13 mouse cellular contexts compared by ENCODE assay signal in genomic region chr17:10363151-10363550, GRCm38 (mm10).
"Had no signal": no experiment of that assay in that cellular context is flagged by ENCODE, and none has a peak within 500 bp of the region (broad histone marks: within the 10 kb centered on the region; RNA-seq: fewer than 3 reads in every experiment).

No protein-coding gene starts in this region.

- H3K27ac ChIP-seq: kidney, embryonic 15.5 days; left cerebral cortex, adult 2 months; liver, embryonic 13.5 days had no signal

- H3K4me2 ChIP-seq: kidney, embryonic 15.5 days; liver, embryonic 13.5 days; lung, embryonic 14.5 days; midbrain, embryonic 11.5 days had no signal

- H3K27me3 ChIP-seq: kidney, embryonic 15.5 days; liver, embryonic 13.5 days had no signal

- DNase-seq: kidney, adult 11 months; kidney, adult 8-10 months; kidney, postnatal 10 days; kidney, postnatal 36 days; layer of hippocampus, postnatal 36 days; liver, embryonic 13.5 days; lung, embryonic 14.5 days; midbrain, embryonic 14.5 days; thymus, adult 18-20 months; thymus, postnatal 36 days had no signal

- H3K36me3 ChIP-seq: kidney, embryonic 15.5 days; liver, embryonic 13.5 days had no signal

- H3K4me3 ChIP-seq: kidney, embryonic 15.5 days; left cerebral cortex, adult 2 months; liver, embryonic 13.5 days had no signal

- H3K9ac ChIP-seq: kidney, embryonic 15.5 days; liver, embryonic 13.5 days; lung, embryonic 14.5 days had no signal

- H3K9me3 ChIP-seq: kidney, embryonic 15.5 days; liver, embryonic 13.5 days had no signal
